Mouse (Mus musculus) MEL (cell line): Measurements from ENCODE around the gene Sptbn4.

ENCODE experiments used
- CTCF ChIP-seq, 3 experiments: IDR thresholded peaks in 2 of 3; conservative IDR thresholded peaks in 1 of 3; 2 replicates each; pipeline ENCODE4 v1.5.1; 2011 to 2012; ENCODE audit warnings: low read length in 3 of 3, low read depth in 2 of 3, mild to moderate bottlenecking in 2 of 3, improper control_type of control experiment in 1 of 3, inconsistent platforms in 1 of 3, mixed read lengths in 1 of 3, moderate library complexity in 1 of 3; ENCODE audit not compliant: control insufficient read depth in 1 of 3, insufficient read depth in 1 of 3, poor library complexity in 1 of 3, severe bottlenecking in 1 of 3
- EP300 ChIP-seq, 2 experiments: IDR thresholded peaks; 2 replicates each; pipeline ENCODE4 v1.6.1; 2011; ENCODE audit warnings: improper control_type of control experiment in 2 of 2, low read length in 2 of 2, low read depth in 1 of 2, mild to moderate bottlenecking in 1 of 2
- POLR2A ChIP-seq, 2 experiments: IDR thresholded peaks; 2 replicates each; pipeline ENCODE4 v1.6.1; 2011 to 2012; ENCODE audit warnings: low read length in 2 of 2, mild to moderate bottlenecking in 2 of 2, control low read depth in 1 of 2, improper control_type of control experiment in 1 of 2, low read depth in 1 of 2, moderate library complexity in 1 of 2; ENCODE audit not compliant: control insufficient read depth in 1 of 2, insufficient read depth in 1 of 2, poor library complexity in 1 of 2
- SMC3 ChIP-seq: IDR thresholded peaks from 2 replicates; pipeline ENCODE4 v1.6.1; 2011; ENCODE audit warnings: low read depth, low read length, improper control_type of control experiment
- TAL1 ChIP-seq: IDR thresholded peaks from 2 replicates; pipeline ENCODE4 v1.6.1; 2012; ENCODE audit warnings: mild to moderate bottlenecking, inconsistent platforms, low read length, moderate library complexity, mixed read lengths

DNA sequence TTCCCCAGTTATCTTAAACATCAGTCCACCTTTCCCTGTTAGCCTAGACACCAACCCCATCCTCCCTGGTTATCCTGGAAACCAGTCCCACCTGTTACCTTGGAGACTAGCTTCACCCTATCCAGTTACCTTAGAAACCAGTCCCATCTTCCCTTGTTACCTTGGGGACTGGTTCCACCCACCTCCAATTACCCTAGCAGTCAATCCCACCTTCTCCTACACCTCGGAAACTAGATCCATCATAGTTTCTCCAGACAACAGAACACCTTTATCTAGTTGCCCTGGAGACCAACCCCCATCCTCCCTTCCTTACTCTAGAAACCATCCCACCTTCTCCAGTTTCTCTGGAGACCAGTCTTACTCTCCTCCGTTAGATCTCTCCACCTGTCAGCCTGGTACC, 30.3 kb downstream of the Sptbn4 start:
- TF ChIP-seq POLR2A (IDR thresholded peaks at IDR 0.05; ENCODE audit: control insufficient read depth in 1 of 2, insufficient read depth in 1 of 2, low read depth in 1 of 2, low read length in 2 of 2, poor library complexity in 1 of 2) (no peak), EP300 (IDR thresholded peaks at IDR 0.05; ENCODE audit: low read depth in 1 of 2, low read length in 2 of 2) (no peak), CTCF (IDR thresholded peaks at IDR 0.05 in 2 of 3, conservative IDR thresholded peaks at IDR 0.05 in 1 of 3; ENCODE audit: control insufficient read depth in 1 of 3, insufficient read depth in 1 of 3, low read depth in 2 of 3, low read length in 3 of 3, poor library complexity in 1 of 3, severe bottlenecking in 1 of 3) (no peak), TAL1 (no peak), SMC3 (no peak)
